Mouse (Mus musculus) left cerebral cortex, adult 8-10 months (tissue): ENCODE data around the gene Lin7a. TPM values are rescaled to one million over a fixed set of nuclear protein-coding genes. Genes with fewer than 3 reads are reported as not detected.
A peak's percentile ranks its signal among the peaks of the same experiment; 100 is the strongest.

Source experiments
- DNase-seq, 2 experiments: peaks; one replicate each; pipeline ENCODE4 v3.0.0; 2022; ENCODE audit warnings: low spot score in 2 of 2
- total RNA-seq, 4 experiments: library from RNA; stranded (reverse); gene quantifications; 2 replicates each; pipeline ENCODE4 v1.2.4; 2022

Lin7a gene
- 10 to 100 TPM; 44.8 to 54.6 (median 50.7) TPM for total RNA-seq

DNA sequence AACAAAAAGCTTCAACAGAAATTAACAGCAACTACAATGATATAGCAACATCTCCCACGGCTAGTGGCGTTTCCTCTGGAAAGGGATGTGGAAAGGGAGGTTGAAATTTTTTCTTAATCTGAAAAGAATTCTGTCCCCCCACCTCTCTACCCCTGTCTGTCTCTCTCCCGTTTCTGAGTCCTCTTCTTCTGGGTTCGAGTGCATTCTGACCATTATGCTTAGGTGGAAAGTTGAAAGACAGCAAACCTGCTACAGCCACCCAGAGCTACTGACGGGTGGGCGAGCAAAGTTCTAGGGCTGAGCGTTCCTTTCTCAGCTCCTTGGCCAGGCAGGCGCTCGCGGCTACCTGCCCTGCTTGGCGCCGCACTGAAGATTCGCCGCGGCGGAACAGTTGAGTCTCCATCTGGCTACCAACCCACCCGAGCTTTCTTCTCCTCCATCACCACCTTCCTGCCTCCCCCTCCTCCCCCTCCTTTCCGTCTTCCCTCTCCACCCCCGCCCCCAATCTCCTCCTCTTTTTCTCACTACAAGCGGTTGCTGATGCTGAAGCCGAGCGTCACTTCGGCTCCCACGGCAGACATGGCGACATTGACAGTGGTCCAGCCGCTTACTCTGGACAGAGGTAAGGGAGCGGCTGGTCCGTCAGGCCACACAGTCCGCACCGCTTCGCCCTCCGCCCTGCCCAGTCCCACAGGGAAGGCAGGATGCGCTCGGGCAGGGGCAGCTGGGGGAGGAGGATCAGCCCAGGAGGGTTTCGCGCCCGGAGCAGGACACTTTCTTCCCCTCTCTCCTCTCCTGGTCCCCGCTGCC is at the start of gene Lin7a:
Gene Lin7a, plus strand, starts transcription at position 366 of the 810 bp plus-strand sequence.
- DNase-seq: peak in 1 of 2 experiments; percentile 18

DNA sequence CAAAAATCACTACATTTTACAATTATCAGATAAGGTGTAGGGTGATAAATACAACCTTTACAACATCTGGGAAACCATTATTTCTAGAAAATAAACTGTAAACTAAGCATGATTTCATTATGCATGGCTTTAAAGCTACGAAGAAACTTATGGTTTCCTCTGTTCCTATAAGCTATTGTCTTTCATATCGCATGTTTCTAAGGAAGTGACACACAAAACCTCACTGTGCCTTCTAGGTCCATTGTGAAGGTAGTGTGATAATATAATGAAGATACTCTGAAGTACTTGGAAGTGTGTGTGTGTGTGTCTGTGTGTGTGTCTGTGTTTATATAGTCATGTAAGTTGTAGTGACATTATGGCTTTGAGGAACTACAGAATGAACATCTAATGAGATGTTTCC is 49.8 kb upstream of the Lin7a start:
- no peak for DNase-seq

DNA sequence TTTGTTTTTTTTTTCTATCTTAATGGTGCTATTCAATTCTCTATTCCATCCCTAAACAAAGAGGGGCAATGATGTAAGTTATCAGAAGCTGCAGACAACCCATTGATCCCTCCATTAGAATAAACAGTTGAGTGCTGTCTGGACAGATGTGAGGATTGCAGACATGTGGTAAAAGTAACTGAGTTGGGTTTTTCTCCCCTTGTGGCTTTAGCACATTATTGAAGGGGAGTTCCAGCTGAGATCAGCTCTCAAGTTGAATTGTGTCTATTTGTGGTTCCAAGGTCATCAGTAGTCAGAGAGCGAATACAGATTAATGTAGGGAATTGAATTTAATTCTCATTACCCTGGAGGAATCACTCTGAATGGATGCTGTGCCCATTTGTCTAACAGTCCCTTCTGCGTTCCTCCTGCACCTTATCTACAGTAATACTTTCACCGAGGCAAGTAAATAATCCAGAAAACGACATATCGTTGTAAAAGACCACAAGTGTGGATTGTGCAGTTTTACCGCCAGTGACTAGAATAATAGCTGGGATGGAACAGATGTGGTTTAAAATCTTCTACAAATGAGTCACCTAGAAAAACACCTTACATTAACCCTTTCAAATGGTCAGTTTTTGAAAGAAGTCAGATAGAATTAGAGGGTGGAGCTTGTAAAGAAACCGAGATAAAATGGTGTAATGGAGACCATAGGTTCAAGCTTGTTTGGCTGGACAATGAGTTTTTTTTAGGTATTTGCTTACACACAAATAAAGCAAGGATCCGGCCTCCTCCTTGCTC is 48.9 kb upstream of the Lin7a start:
- DNase-seq: no peak

DNA sequence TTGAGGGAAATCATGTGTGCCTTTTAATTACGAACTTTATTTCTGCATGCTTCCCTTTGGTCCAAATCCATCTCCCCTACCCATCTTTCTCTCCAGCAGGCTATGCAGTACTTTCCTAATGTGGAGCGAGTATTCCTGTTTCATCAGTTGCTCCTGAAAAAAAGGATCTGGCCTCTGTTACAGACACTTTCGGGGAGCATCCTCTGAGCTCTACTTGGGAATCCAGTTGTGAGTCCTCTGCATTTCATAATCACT is 48.4 kb upstream of the Lin7a start:
- no peak for DNase-seq

DNA sequence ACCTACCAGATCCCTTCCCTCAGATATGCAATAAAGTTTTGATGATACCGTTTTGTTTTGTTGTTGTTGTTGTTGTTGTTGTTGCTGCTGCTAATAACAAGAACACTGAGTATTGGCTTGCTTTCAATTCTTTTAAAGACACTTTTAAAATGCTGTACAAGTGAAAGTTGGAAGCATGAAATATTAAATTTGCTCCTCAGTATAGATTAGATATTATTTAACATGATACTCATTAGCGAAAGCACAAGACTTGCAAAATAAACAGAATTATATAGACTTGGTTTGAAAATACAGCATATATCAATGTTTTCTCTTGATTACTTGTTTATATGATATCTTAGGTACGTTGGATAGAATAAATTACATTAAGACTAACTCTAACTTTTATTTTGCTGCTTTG is 47.7 kb upstream of the Lin7a start:
- DNase-seq: no peak

DNA sequence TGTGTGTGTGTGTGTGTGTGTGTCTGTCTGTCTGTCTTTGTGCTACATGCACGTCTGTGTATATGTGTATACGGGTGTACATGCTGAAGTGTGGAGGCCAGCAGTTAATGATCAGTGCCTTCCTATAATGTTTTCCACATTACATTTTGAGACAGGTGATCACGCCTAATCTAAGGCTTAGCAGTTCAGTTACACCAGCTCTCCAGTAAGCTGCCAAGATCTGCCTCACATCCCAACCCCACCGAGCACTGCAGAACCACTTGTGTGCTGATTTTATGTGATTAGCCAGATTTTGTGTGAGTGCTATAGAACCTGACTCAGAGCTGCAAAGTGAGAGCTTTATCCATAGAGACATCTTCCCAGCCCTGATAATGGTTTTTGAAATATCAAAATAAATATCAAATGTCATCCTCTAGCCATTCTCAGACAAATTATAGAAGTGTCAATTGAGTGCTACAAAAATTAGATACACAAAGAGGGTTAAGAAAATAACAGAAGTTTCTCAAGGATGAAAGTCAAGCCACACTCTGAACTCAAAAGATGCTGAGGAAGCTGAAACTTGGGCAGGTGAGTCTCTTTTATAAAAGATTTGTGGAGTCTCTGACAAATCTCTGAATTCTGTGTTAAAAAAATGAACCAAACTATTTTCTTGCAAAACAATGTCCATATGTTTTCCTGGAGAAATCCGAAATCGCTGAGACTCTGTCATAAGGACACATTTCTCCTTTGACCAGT is 46.7 kb upstream of the Lin7a start:
- no peak for DNase-seq

DNA sequence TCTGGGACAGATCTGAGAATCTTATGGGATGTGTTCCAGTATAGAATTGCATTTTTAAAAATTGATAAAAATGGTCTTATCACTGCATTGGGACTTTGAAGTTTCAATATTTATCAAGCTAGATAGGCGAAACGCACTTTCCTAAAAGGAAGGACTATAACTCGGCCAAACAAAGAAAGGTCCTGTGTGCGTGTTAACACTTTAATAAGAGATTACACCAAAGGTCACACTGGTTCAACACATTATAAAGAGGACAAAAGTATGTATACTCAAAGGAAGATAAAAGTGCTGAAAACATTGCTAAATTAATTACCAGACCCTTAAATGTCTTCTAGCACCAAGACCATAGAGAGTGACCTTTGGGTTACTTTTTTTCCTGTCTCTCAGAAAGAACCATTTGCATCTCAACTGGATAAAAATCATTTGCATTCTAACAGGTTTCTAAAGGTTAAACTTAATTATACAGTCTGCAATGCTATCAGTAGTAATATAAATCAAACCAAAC is 46.1 kb upstream of the Lin7a start:
- DNase-seq: no peak

DNA sequence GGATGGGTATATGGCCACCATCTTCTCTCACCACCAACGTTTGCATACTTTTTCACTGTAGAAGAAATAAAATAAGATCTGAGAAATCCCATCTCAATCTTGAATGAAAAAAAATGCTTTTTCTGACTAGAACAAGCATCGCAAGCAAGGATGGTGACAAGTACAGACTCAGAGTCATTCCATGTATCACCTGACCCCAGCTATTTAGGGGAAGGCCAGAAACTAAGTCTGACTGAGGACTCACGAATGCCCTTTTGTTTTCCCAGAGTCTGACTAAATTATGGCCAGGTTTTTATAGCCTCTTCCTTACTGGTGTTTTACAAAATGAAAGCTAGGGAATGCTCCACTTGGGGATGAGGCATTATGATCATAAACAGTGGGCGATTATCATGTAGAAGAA is 45.6 kb upstream of the Lin7a start:
- no peak for DNase-seq

DNA sequence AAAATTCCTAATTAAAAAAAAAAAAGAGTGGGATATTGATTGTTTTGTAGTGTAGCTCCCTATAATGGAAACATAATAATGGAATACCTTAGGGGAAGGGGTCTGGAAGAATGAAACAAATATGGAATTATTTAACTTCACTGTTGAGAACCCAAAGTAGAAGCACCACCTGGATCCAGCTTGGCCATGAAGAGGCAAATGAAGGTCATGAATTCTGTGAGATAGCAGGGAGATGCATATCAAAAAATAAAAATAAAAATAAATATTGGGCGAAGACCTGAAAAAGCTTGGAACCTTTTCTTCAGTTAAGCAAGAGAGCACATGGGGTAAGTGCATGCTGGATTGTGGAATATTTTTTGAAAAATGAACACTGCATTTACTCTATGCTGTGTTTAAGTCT is 43.6 kb upstream of the Lin7a start:
- no peak for DNase-seq

DNA sequence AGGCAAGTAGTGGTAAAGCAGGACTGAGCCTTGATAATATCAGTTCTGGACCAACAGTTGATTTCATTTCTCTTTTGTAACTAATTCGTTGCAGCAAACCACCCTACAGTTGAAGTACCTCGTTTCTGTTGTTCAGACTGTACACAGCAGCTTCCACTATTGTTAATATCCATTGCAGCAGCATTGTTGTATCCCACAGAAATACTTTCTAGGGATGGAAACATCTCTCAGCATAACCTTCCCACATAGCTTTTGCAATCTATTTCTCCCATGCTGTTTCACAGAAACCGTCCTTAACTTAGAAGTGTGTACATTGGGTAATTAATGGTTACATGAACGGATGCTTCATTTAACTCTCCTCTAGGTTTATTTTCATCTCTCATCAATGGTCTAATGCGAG is 42.7 kb upstream of the Lin7a start:
- no peak for DNase-seq

DNA sequence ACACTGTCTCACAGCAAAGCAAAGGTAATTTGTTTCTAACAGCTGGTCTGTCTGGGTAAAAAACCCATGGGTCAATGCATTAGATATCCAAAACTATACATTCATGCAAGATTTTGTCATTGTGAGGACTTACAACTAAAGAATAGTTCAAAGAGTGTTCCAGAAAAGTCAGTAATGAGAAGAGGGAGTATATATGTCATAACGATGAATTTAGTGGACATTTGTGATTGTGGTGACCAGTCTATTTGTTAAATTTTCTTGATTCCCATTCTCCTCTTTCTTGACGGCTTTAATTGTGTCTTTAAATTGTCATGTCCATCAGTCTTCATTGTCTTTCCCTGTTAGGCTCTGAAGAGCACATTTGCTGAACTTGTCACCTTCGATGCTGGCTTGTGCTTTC is 42.1 kb upstream of the Lin7a start:
- no peak for DNase-seq

DNA sequence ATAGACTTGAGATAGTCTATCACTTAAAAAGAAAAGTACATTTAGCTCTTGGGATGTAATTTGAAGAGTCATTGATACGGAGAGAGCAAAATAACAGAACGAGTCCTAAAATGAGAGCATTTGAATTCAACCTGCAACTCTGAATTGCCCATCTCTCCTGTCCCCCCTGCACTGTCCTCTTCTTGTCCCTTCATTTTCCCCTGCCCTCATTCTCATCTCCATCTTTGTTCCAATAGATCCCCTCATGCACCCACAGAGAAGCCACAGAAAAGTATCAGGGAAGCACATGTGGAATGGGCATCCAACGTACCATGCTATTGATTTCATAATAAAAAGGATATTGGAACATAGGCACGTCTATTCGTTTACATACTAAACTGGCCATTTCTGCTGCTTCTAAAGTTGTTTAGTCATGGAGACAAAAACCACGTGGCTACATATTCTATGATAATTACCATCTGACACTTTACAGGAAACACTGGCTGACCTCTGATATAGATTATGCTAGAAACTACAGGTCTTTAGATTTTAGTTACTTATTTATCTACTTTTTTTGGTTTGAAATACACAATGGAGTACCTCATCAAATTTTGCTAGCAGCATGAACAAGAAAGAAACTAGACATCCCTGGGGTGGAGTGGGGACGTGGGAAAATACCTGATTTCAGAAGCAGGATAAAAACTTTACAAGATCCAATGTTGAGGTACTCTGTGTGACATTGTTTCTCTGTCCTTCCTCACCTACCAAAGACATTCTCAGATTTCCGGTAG is 41.2 kb upstream of the Lin7a start:
- no peak for DNase-seq

DNA sequence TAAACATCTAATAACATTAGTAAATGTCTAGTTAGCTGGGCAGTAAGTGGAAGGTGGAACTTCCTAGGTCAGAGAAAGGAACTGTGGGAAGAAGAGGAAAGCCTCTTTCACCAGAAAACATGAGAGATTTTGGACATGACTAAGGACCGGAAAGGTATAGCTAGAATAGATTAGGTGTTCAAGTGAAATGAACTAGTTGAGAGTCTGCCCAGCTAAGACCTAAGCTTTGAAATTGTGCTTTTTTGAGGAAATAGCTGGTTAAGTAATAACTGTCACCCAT is 40.7 kb upstream of the Lin7a start:
- DNase-seq: no peak

DNA sequence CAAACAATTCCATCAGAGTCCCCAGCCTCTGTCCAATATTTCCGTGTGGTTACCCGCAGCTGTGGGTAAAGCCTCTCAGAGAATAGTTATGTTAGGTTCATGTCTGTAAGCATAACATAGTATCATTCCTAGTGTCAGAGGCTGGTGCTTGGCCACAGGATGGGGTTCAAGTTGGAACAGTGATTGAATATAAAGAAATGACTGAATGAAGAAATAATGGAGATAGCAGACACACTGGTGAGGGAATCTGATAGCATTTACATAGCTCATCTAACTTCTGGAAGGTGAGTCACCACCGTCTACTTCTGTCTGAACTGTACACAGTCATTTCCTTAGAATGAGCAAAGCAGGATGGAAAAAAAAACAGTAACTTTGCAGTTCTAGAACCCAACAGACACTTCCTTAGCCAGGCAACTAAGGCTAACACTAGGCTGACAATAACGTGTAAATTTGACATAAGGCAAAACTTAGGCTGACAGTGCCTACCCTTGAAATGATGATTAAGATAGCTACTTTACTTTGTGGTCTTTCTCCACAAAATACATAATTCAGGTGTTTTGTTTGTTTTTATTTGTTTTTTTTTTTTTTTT is 40.0 kb upstream of the Lin7a start:
- no peak for DNase-seq

DNA sequence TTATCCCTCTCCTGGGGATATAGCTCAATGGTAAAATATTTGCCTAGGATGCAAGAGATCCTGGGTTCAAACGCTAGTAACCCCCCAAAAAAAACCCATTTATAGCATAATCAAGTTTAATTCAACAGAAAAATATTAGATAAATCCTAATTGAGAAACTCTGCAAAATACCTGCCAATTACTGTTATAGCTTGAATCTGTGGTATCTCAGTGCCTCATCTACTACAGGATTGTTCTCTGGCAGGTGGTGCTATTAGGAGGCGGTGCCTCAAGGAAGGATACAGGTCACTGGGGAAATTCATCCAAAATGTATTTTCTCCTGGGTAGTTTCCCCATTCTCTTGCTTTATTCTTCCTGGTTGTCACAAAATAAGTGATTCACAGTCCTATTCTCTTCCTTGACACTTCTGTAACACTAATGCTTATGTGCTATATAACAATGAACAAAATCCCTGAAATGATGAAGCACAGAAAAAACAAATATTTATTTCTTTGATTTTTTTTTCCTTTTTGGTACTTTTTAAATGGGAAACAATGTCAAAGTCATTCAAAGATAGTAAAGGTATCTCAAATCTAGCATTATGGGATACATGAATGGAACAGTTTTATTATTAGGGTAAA is 38.9 kb upstream of the Lin7a start:
- no peak for DNase-seq

DNA sequence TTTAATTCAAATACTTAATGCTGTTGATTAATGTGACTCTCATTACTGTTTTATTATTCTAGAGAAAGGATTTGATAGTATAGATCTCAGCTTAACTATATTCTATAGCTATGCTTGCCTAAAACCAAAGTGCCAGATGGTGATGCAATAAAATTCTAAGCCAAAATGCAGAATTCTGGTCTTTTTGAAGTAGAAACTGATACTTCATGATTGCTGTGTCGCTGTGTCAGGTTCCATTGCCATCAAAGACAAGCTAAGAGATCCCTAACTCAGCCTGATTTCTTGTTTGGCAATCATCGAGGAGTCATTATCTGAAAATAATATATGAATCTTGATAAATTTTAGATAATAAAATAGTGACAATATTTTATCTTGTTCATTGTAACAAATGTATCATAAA is 38.3 kb upstream of the Lin7a start:
- DNase-seq: no peak

DNA sequence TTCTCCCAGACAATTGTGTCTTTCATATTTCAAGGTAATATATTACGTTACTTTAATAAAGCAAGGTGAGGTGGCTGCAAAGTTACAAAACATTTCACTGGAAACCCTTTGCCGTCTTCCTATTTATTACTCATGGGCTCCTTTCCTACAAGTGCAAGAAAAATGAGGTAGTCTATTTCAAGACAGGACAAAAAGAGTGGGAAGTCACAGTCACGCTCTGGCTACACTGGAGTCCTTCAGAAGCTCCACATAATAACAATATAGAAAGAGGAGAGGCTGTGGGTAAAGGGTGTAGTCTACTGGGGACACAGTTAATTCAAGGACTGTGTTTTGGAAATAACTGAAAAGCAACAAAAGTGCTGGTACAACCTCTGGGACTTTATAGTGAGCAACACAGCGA is 37.7 kb upstream of the Lin7a start:
- DNase-seq: no peak

DNA sequence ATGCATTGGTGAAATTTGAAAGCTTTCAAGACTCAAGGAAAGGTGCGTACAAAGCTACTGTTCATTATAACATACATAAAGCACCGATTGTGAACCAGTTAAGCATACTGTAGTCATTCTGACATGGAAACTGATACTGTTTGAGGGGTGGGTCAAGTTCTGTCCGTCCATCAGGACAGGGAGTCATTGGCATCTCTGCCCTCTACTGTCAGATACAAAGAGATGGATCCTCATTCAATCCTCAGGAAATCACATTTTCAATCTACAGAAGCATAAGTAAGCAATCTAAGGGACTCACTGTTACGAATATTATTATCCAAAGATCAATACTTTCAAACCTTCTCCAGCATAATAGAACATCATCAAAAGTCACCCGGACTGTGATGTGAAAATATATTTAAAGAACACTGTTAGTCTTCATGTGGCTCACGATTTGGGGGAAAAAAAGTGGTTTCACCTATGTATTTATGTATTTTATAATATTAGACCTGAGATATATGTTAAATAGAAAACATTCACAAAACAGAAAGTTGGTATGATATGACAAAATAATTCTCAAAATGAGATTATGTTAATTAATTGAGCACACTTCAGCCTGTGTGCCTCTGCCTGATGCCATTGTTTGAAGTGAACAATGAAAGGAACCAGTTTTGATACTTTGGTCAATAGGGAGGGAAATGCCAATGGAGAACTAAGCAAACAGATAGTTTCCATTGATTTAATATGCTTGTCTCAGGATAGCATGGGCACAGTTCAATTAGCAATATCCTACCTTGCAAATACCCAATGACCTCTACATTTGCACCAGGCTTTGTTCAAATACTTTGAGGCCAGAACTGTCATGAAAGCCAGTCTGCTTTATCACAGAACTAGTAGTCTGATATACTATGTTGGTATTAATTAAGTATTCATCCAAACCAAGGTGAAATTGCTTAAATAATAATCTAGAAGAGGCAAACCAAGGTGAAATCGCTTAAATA is 36.8 kb upstream of the Lin7a start:
- no peak for DNase-seq

DNA sequence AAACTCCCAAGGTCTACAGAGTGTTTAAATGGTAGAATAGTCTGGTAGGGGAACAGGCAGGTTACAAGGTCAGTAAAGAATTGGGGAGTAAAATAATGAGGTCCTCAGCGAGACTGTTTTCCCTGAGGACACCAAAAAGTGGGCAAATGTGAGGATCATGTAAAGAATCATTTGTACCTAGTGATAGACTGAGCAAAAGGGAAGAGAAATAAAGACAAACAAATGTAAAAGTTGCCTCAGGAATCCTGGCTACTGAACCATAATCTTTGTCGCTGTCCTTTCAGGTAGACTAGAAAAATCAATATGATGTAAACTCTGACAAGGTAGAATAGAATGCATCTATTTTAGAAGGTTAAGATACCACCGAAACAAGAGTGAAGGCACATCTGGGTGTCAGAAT is 36.0 kb upstream of the Lin7a start:
- no peak for DNase-seq

DNA sequence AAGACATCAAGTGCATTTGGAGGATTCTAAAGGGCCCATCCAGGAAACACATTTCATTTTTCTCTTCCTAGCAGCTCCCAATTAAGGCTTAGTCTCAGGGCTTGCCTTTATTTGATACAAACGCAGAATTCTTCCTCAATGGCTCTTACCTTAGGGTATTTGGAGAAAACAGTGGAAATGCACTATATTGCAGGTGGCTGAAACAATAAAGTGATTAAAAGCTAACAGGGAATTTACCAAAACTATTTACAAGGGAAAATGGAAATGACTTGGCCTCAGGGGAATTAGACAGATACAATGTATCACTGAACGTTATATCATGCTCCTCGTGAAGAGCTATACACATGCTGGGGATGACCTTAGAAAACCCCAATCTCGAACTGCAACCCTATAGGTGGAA is 35.3 kb upstream of the Lin7a start:
- no peak for DNase-seq
